Mouse (Mus musculus) cerebellum, adult 18-20 months (tissue): ENCODE data around the gene Tmem265.
A peak's percentile ranks its signal among the peaks of the same experiment; 100 is the strongest.

Experiments
- DNase-seq, 2 experiments: peaks; one replicate each; pipeline ENCODE4 v3.0.0; 2021

Tmem265 gene

DNA sequence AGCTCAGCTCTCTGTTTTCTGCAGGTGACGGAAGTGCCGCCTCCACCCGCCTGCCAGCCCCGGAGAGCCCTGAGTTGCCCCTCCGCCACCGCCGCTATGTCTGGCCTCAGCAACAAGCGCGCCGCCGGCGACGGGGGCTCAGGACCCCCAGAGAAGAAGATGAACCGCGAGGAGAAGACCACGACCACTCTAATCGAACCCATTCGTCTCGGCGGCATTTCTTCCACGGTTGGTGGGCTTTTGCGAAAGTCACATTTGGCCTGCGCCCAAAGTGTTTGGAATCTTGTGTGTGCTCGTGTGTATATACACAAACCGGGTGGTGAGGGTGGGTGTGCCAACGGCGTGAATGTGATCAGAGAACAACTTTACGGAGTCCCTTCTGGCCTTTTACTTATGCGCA, 27.7 kb downstream of the Tmem265 start:
- no peak for DNase-seq

DNA sequence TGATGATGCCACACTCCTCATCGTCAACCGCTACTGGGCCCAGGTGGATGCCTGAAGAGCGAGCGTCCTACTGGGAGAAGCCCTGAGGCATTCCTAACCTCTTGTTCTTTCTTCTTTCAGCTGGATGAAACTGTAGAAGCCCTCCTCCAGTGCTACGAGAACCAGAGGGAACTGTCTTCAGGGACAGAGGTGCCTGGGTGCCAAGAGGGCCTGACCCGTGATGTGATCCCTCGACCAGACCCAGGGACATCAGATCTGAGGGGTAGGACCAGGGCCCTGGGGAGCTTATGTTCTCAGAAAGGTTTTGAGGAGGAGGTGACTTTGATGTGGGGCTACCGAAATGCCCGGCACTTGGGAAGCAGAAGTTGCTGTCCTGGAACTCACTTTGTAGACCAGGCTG, 28.4 kb downstream of the Tmem265 start:
- no peak for DNase-seq

GRCm38 (mm10) chr7:127591108-127591507, 29.9 kb downstream of the Tmem265 start:
- no peak for DNase-seq

DNA sequence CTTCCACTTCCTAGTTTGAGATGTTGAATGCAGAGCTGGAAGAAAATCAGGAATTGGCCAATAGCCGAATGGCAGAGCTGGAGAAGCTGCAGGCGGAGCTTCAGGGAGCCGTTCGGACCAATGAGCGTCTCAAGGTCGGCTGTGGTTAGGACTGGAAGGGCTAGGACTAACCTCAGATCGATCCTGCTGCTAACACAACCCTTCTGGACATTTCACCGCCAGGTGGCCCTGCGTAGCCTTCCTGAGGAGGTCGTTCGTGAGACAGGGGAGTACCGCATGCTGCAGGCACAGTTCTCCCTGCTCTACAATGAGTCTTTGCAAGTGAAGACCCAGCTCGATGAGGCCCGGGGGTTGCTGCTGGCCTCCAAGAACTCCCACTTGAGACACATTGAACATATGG, 31.4 kb downstream of the Tmem265 start:
- DNase-seq: no peak

- no peak for DNase-seq
These were observed 35.6 kb downstream of the Tmem265 start for GRCm38 (mm10) chr7:127596747-127597146.

GRCm38 (mm10) chr7:127600612-127601011, 39.4 kb downstream of the Tmem265 start:
- DNase-seq: no peak

DNA sequence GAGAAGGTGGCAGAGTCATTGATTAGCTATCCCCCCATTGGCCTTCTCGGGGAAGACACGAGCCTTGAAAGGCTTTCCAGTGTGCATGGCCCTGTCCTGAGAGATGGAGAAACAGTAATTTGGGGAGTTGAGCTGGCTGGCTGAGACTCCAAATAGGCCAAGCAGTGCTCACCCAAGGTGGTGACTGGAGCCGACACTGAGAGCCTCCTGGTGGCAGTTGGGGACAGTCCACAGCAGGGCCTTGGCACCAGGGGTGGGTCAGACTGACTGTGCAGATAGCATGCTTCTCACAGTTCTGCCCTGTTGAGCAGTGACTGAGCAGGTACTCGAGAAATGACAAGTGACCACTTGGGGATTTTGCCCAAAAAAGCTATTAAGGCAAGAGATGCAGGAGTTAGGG, 40.5 kb downstream of the Tmem265 start:
- no peak for DNase-seq

GRCm38 (mm10) chr7:127602903-127603302, 41.7 kb downstream of the Tmem265 start:
- no peak for DNase-seq

DNA sequence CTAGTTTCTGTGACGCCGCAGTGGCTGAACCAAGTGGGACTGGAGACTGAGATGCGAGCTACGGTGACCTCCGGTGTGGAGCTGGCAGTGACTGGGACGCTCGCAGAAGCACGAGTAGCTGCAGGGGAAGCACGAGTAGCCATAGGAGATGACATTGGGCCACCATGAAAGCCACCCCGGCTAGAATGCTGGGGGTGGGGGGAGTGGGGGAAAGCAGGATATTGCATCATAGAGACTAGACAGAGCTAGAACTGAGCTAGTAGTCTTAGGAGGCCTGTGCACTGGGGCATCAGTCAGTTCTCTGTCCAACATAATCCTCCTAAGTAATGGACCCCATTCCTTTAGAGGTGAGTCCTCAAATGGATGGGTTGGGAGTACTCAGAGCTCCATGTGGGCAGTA, 43.1 kb downstream of the Tmem265 start:
- DNase-seq: no peak

GRCm38 (mm10) chr7:127607150-127607549, 46.0 kb downstream of the Tmem265 start:
- DNase-seq: no peak

GRCm38 (mm10) chr7:127611011-127611410, 49.8 kb downstream of the Tmem265 start:
- DNase-seq: no peak

- DNase-seq: no peak
These were observed 50.4 kb downstream of the Tmem265 start for GRCm38 (mm10) chr7:127611561-127611960.

DNA sequence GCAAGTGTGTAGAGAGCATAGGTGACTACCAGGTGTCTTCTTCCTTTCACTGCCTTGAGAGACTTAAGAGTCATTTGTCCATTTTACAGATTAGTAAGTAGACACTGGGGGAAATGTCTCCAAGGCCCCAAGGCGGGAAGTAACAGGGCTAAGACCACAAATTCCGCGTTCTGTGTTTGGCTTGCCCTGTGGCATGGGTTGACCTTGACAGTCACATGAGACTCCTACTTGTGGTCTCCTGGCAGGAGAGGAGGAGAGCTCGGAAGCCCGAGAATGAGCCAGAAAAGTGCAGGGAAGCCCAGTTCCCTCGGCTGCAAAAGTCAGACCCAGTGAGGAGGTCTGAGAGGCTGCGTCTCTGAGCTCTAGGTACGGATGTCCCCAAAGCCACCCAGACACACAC, 52.3 kb downstream of the Tmem265 start:
- DNase-seq: no peak

DNA sequence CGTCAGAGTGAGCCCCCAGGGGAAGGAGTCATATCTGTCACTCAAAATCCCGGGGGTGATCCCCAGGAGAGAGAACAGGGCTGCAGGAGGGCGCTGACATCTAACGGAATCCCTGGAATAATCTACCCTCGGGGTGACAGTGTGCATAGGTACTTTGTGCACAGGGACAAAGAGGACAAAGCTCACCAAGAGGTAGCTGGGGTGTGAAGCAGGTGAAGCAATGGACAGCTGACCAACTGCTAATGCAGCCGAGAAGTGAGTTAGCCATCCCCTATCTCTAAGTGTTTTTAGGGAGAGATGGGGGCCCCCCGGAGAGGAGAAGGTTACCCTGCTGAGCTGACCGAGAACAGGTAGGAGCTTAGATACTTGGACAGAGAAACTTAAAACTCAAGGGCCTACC, 52.9 kb downstream of the Tmem265 start:
- no peak for DNase-seq

- DNase-seq: peak in 1 of 2 experiments; percentile 32
These were observed 53.3 kb downstream of the Tmem265 start for GRCm38 (mm10) chr7:127614511-127614890.

DNA sequence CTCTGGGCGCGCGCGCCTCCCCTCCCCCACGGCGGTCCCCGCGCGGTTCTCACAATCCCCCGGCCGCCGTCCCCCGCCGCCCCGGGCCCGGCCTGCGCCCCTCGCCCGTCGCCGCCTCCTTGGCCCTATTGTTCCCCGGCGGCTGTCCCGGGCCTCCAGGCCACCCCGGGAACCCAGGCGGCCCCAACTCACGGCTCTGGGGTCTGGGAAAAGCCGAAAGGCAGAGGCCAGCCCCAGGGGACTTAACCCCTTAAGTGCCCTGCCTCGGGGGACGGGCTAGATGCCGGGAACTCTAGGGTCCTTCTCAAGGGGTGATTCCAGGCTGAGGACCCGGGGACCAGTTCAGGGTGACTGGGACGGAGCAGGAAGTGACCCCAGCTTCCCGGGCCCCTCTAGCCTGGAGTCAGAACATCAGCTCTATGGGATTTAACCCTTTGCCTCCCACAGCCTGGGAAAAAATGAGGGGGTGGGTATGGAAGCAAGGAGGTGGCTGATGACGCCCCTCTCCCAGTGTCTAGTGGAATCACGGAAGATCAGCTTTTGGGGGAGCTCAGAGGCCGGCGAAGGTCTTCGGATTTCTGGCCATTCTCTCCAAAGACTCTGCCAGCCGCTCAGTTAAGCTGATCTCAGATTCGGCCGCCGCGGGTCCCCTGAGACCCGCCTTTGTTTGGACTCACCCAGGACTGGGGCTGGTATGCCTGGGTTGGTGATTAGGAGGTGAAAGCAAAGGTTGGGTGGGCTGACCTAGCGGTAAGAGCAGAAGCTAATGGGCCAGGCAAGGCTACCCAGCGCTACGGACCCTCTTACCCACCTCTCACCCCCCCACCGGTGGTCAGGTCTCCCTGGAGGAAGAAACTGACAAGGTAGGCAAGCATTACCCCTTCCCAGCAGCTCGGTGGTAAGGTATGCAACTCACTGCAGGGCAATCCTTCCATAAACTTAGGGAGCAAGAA, 54.0 kb downstream of the Tmem265 start, which contains the start of gene Zfp629:
Zfp629 (minus strand) TSS at position 907 of the 953 bp plus-strand sequence.
- DNase-seq: peak; percentile 63 to 75

- no peak for DNase-seq
These were observed 55.1 kb downstream of the Tmem265 start for GRCm38 (mm10) chr7:127616336-127616735.
